Mouse (Mus musculus): ENCODE results near the gene Upk2. TPM values are rescaled to one million over a fixed set of nuclear protein-coding genes. Genes with fewer than 3 reads are reported as not detected.

Gene Upk2
- not detected in 2 replicates for polyA plus RNA-seq (2015; fragmentation: Nextera tagmentation; extraction: Ambion mirVana)

GRCm38 (mm10) chr9:44454891-44455220 lies at the start of gene Upk2:
Gene Upk2 (minus strand): TSS chr9:44454976.

GRCm38 (mm10) chr9:44482552-44482951 lies 27.8 kb upstream of the Upk2 start, which contains the start of gene Bcl9l:
Gene Bcl9l (plus strand): TSS chr9:44482825.

GRCm38 (mm10) chr9:44440961-44441360 lies 13.8 kb downstream of the Upk2 start, which contains the start of gene Foxr1:
Gene Foxr1 (minus strand): TSS chr9:44441136.

GRCm38 (mm10) chr9:44418519-44419385 lies 36.0 kb downstream of the Upk2 start, which contains the start of gene Ccdc84:
Gene Ccdc84 (minus strand): TSS chr9:44418569.

GRCm38 (mm10) chr9:44406906-44407751 lies 47.6 kb downstream of the Upk2 start, which contains the start of the genes Rps25 and Trappc4:
Gene Rps25 (plus strand): TSS chr9:44407139.
Gene Trappc4 (minus strand): TSS chr9:44407600.

Other genes starting within 250 kb of the Upk2 start
- gene Cbl, start 220.9 kb downstream of the Upk2 start, polyA plus RNA-seq (2015; fragmentation: Nextera tagmentation; extraction: Ambion mirVana), result 11.6 and 14.1 TPM in 2 replicates
- gene Ccdc153, start 214.3 kb downstream of the Upk2 start, polyA plus RNA-seq (2015; fragmentation: Nextera tagmentation; extraction: Ambion mirVana), result 2.4 and 3.0 TPM in 2 replicates
- gene Pdzd3, start 203.5 kb downstream of the Upk2 start, polyA plus RNA-seq (2015; fragmentation: Nextera tagmentation; extraction: Ambion mirVana), result 0.19 and 0.31 TPM in 2 replicates
- gene Nlrx1, start 186.4 kb downstream of the Upk2 start, polyA plus RNA-seq (2015; fragmentation: Nextera tagmentation; extraction: Ambion mirVana), result 5.8 and 6.6 TPM in 2 replicates
- 26.9 and 28.9 TPM in 2 replicates for gene Abcg4, start 166.4 kb downstream of the Upk2 start, polyA plus RNA-seq (2015; fragmentation: Nextera tagmentation; extraction: Ambion mirVana)
- gene Hinfp, start 149.3 kb downstream of the Upk2 start, polyA plus RNA-seq (2015; fragmentation: Nextera tagmentation; extraction: Ambion mirVana), result 12.9 and 14.0 TPM in 2 replicates
- 21.9 and 24.4 TPM in 2 replicates for gene C2cd2l, start 134.7 kb downstream of the Upk2 start, polyA plus RNA-seq (2015; fragmentation: Nextera tagmentation; extraction: Ambion mirVana)
- 28.9 and 31.0 TPM in 2 replicates for gene Dpagt1, start 129.0 kb downstream of the Upk2 start, polyA plus RNA-seq (2015; fragmentation: Nextera tagmentation; extraction: Ambion mirVana)
- gene H2afx, start 120.3 kb downstream of the Upk2 start, polyA plus RNA-seq (2015; fragmentation: Nextera tagmentation; extraction: Ambion mirVana), result 103 and 104 TPM in 2 replicates
- gene Hmbs, start 110.7 kb downstream of the Upk2 start, polyA plus RNA-seq (2015; fragmentation: Nextera tagmentation; extraction: Ambion mirVana), result 53.4 and 54.7 TPM in 2 replicates
- 32.3 and 36.0 TPM in 2 replicates for gene Vps11, start 93.3 kb downstream of the Upk2 start, polyA plus RNA-seq (2015; fragmentation: Nextera tagmentation; extraction: Ambion mirVana)
- gene Hyou1, start 75.5 kb downstream of the Upk2 start, polyA plus RNA-seq (2015; fragmentation: Nextera tagmentation; extraction: Ambion mirVana), result 17.0 and 18.1 TPM in 2 replicates
- 50.7 and 59.3 TPM in 2 replicates for gene Slc37a4, start 58.1 kb downstream of the Upk2 start, polyA plus RNA-seq (2015; fragmentation: Nextera tagmentation; extraction: Ambion mirVana)
- 1,331 and 1,463 TPM in 2 replicates for gene Rps25, start 47.8 kb downstream of the Upk2 start, polyA plus RNA-seq (2015; fragmentation: Nextera tagmentation; extraction: Ambion mirVana)
- gene Trappc4, start 47.4 kb downstream of the Upk2 start, polyA plus RNA-seq (2015; fragmentation: Nextera tagmentation; extraction: Ambion mirVana), result 264 and 298 TPM in 2 replicates
- gene Ccdc84, start 36.4 kb downstream of the Upk2 start, polyA plus RNA-seq (2015; fragmentation: Nextera tagmentation; extraction: Ambion mirVana), result 25.8 and 30.9 TPM in 2 replicates
- not detected in 2 replicates for gene Foxr1, start 13.8 kb downstream of the Upk2 start, polyA plus RNA-seq (2015; fragmentation: Nextera tagmentation; extraction: Ambion mirVana)
- gene Bcl9l, start 27.8 kb upstream of the Upk2 start, polyA plus RNA-seq (2015; fragmentation: Nextera tagmentation; extraction: Ambion mirVana), result 9.8 and 9.9 TPM in 2 replicates
- not detected in 2 replicates for gene Cxcr5, start 106.9 kb upstream of the Upk2 start, polyA plus RNA-seq (2015; fragmentation: Nextera tagmentation; extraction: Ambion mirVana)
- gene Ddx6, start 149.9 kb upstream of the Upk2 start, polyA plus RNA-seq (2015; fragmentation: Nextera tagmentation; extraction: Ambion mirVana), result 21.4 and 21.7 TPM in 2 replicates
- not detected in 2 replicates for gene Treh, start 218.3 kb upstream of the Upk2 start, polyA plus RNA-seq (2015; fragmentation: Nextera tagmentation; extraction: Ambion mirVana)